Mouse (Mus musculus) layer of hippocampus, postnatal 36 days (tissue): ENCODE measurements around the gene Fermt3. TPM values are rescaled to one million over a fixed set of nuclear protein-coding genes. Genes with fewer than 3 reads are reported as not detected.
"Not testable (repeated sequence)": the region's sequence is repeated elsewhere in the genome, so short reads cannot be mapped to it uniquely, and the experiment has no call there.

Experiments used
- DNase-seq, 2 experiments: peaks; one replicate each; pipeline ENCODE4 v3.0.0; 2022
- total RNA-seq, 2 experiments: library from RNA; stranded (reverse); gene quantifications; 2 replicates each; pipeline ENCODE4 v1.2.3; 2021

Gene Fermt3
- 1 to 10 TPM; 3.9 to 5.0 TPM for total RNA-seq

DNA sequence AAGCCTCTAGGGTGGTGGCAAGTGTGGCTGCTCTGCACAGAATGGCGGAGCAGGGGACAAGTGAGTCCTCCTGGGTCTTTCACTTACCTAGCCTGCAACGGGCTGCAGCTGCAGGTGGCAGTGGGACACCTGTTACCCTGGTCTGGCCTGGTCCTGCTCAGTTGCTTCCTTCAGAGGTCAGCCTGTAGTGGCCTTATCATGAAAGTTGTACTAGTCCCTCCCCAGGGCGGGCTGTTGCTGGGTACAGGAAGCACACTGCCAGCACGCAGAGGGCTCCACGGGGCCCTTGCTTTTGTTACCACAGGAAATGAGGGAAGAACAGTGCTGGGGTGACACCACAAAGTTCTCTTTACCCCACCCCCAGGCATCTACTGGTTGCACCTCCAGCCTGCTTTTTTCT is at the start of gene Fermt3:
Fermt3 (minus strand) TSS at position 279 of the 400 bp plus-strand sequence.
- DNase-seq: no peak

GRCm38 (mm10) chr19:7068136-7068535 is 48.9 kb upstream of the Fermt3 start:
- peak; percentile 80 to 82 for DNase-seq

DNA sequence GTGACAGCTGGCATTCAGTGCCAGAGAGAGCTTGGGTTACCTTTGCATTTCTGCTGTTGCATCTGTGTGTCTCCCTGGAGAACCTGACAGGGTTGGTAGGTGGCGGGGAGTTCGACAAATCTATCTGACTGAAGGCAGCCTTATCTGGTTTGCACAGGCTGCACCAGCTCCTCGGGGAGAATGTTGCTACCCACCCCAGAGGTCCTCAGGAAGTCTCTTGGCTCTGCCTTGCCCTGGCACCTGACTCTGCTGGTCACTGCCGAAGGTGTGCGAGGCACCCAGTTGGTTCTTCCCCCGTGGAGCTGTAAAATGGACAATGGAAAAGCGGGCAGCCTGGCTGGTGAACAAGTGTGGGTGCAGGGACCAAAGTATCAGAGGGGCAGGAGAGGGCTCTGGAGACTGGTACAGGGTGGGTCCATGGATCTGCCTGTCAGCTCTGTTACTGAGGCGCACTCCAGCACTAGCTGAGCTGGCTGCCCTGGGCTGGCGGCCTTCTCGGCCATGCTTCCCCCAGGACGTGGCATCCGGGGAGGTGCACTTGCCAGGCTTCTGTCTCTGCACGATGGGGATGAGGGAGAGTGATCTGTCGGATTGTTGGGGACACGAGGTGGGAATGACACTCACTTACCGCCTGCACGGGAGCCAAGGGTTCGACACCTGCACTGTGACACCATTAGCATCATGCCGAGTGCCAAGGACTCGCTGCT is 48.2 kb upstream of the Fermt3 start:
- DNase-seq: no peak

- no peak for DNase-seq
Measured at GRCm38 (mm10) chr19:7066828-7067342, 47.6 kb upstream of the Fermt3 start.

- DNase-seq: no peak
Measured at GRCm38 (mm10) chr19:7066034-7066827, 47.0 kb upstream of the Fermt3 start.

- DNase-seq: peak; percentile 77 to 84
Measured at GRCm38 (mm10) chr19:7064571-7064970, 45.3 kb upstream of the Fermt3 start.

- no peak for DNase-seq
Measured at GRCm38 (mm10) chr19:7062916-7063315, 43.6 kb upstream of the Fermt3 start.

GRCm38 (mm10) chr19:7062110-7062509 is 42.8 kb upstream of the Fermt3 start:
- no peak for DNase-seq

- no peak for DNase-seq
Measured at GRCm38 (mm10) chr19:7058541-7058940, 39.3 kb upstream of the Fermt3 start.

DNA sequence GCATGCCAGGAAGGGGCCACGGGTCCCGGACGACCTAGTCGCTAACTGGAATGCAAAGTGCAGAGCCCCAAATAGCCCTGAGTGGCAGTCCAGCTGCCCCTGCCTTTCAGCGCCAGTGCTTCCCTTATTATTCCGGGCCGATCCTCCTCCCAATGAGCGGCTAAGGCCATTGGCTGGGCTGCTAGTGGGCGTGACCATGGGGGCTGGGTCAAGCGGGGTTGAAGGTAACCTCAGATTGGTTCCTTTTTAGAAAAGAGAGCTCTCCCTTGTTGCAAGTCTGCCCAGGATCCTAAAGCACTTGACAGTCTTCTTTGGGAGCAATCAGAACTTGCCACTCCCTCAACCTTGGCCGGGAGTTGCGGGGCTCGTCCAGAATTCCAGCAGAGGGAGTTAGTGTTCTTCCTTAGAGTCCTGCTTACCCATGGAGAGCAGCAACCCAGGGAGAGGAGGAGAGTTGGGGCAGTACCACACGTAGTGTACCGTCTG is 38.5 kb upstream of the Fermt3 start:
- DNase-seq: peak; percentile 73 to 77

GRCm38 (mm10) chr19:7057126-7057721 is 38.0 kb upstream of the Fermt3 start:
- DNase-seq: peak in 1 of 2 experiments; percentile 32

- peak; percentile 76 to 78 for DNase-seq
Measured at GRCm38 (mm10) chr19:7056248-7057087, 37.2 kb upstream of the Fermt3 start, which contains the start of gene Macrod1. Gene Macrod1, plus strand, starts transcription at chr19:7056810.

GRCm38 (mm10) chr19:7055173-7055572 is 35.9 kb upstream of the Fermt3 start:
- DNase-seq: no peak

- DNase-seq: no peak
Measured at GRCm38 (mm10) chr19:7054772-7055171, 35.5 kb upstream of the Fermt3 start.

- DNase-seq: not testable (repeated sequence)
Measured at GRCm38 (mm10) chr19:7053382-7053781, 34.1 kb upstream of the Fermt3 start.

GRCm38 (mm10) chr19:7044706-7045105 is 25.4 kb upstream of the Fermt3 start:
- DNase-seq: no peak

- no peak for DNase-seq
Measured at GRCm38 (mm10) chr19:7044279-7044678, 25.0 kb upstream of the Fermt3 start.

DNA sequence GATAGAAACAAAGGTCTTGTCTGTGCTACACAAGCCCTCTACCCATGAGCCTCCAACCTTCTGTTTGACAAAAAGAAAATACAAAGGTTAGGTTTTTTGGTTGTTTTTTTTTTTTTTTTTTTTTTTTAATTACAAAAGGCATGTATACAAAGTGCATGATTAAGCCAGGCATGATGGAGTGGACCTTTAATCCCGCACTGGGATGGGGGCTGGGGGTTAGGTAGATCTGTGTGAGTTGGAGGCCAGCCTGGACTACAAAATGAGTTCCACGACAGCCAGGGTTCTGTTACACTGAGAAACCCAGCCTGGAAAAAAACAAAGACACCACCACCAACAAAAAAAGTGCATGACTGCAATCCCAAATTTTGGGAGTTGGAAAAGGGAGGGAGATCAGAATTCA is 21.9 kb upstream of the Fermt3 start:
- no peak for DNase-seq

GRCm38 (mm10) chr19:7040637-7041130 is 21.4 kb upstream of the Fermt3 start:
- DNase-seq: no peak

- DNase-seq: peak; percentile 99
Measured at GRCm38 (mm10) chr19:7039841-7040636, 20.8 kb upstream of the Fermt3 start, which contains the start of gene Stip1. Gene Stip1, minus strand, starts transcription at chr19:7039967.
